Mouse (Mus musculus): ENCODE results near the gene Gimap8. TPM values are rescaled to one million over a fixed set of nuclear protein-coding genes. Genes with fewer than 3 reads are reported as not detected.
A peak's percentile ranks its signal among the peaks of the same experiment; 100 is the strongest.

The Gimap8 gene
- total and polyA plus RNA-seq, 3 experiments: 21.6 to 28.5 (median 27.5) TPM

- no peaks in the 10 kb centered on the region for H3K79me2 ChIP-seq (replicated peaks; ENCODE audit: control insufficient read depth, extremely low read depth, insufficient read depth, poor library complexity, severe bottlenecking)
- no peak overlapping the region for H3K27ac ChIP-seq (ENCODE audit: insufficient read depth, low read depth)
- no peaks in the 10 kb centered on the region for H3K9me3 ChIP-seq (replicated peaks; ENCODE audit: low read length)
- H3K4me2 ChIP-seq (ENCODE audit: insufficient read depth, low read depth, poor library complexity, severe bottlenecking): peak overlapping the region; percentile 48
- dilution Hi-C loops (cut with MboI; ENCODE audit: extremely low pct_ligation_motif_present, extremely low pct_unique_long_range_greater_than_20kb, low sequenced_read_pairs) (no loop called here), in situ Hi-C loops (cut with MboI; ENCODE audit: low pct_ligation_motif_present, low pct_unique_long_range_greater_than_20kb, low sequenced_read_pairs) (no loop called here)
- H3K27me3 ChIP-seq (replicated peaks): no peaks in the 10 kb centered on the region
- no peak for DNase-seq (ENCODE audit: extremely low read depth)
- peaks cover 13 to 39% of the 10 kb centered on the region in 2 experiments for H3K4me1 ChIP-seq (ENCODE audit: control insufficient read depth in 1 of 2, insufficient read depth in 2 of 2)
- peak overlapping the region; percentile 93 for H3K9ac ChIP-seq (ENCODE audit: insufficient read depth, low read depth)
- H3K36me3 ChIP-seq (replicated peaks in 1 of 2; ENCODE audit: control insufficient read depth in 1 of 2, insufficient read depth in 1 of 2, low read length in 1 of 2): peaks cover 18 to 42% of the 10 kb centered on the region in 2 experiments
- H3K4me3 ChIP-seq (replicated peaks in 1 of 3; ENCODE audit: low read depth in 2 of 3, low read length in 2 of 3, poor library complexity in 1 of 3): peak overlapping the region; percentile 65 to 96 (median 84)
- peak; percentile 22; the same call in 1 of the 2 replicates for TF ChIP-seq ZMIZ1 (IDR thresholded peaks at IDR 0.05; ENCODE audit: low read depth, low read length)
- TF ChIP-seq MXI1 (IDR thresholded peaks at IDR 0.05; ENCODE audit: low read depth, low read length): no peak
- TF ChIP-seq POLR2AphosphoS2 (IDR thresholded peaks at IDR 0.05; ENCODE audit: low read depth, low read length): no peak
- TF ChIP-seq CHD2 (IDR thresholded peaks at IDR 0.05; ENCODE audit: low read length): 0 out of 2 replicates have a peak, but pooled peaks have one; percentile 19
- TF ChIP-seq SMC3 (IDR thresholded peaks at IDR 0.05; ENCODE audit: low read depth, low read length): 0 out of 2 replicates have a peak, but pooled peaks have one; percentile 7
- no peak for TF ChIP-seq ZKSCAN1 (IDR thresholded peaks at IDR 0.05; ENCODE audit: borderline replicate concordance, low read depth, low read length)
- peak in 1 of 2 experiments; percentile 56; a peak in 2 of 4 replicates for TF ChIP-seq CTCF (conservative IDR thresholded peaks at IDR 0.05 in 1 of 2, IDR thresholded peaks at IDR 0.05 in 1 of 2; ENCODE audit: low read depth in 2 of 2, low read length in 2 of 2)
- peak; percentile 24 for TF ChIP-seq RAD21 (IDR thresholded peaks at IDR 0.05; ENCODE audit: low read depth, low read length)
Measured at GRCm38 (mm10) chr6:48623460-48623859, 23.6 kb upstream of the Gimap8 start.

- Histone ChIP-seq H3K9ac (ENCODE audit: insufficient read depth, low read depth) (peak within 1 kb of the TSS; percentile 62), H3K27me3 (replicated peaks) (no peaks in the 10 kb centered on the region), H3K9me3 (replicated peaks; ENCODE audit: low read length) (no peaks in the 10 kb centered on the region), H3K4me2 (ENCODE audit: insufficient read depth, low read depth, poor library complexity, severe bottlenecking) (peak within 1 kb of the TSS; percentile 61), H3K36me3 (replicated peaks in 1 of 2; ENCODE audit: control insufficient read depth in 1 of 2, insufficient read depth in 1 of 2, low read length in 1 of 2) (peaks cover 2 to 41% of the 10 kb centered on the region in 2 experiments), H3K4me3 (replicated peaks in 1 of 3; ENCODE audit: low read depth in 2 of 3, low read length in 2 of 3, poor library complexity in 1 of 3) (peak within 1 kb of the TSS; percentile 55 to 65 (median 61)), H3K4me1 (ENCODE audit: control insufficient read depth in 1 of 2, insufficient read depth in 2 of 2) (peaks cover 10 to 28% of the 10 kb centered on the region in 2 experiments; a peak in 2 of 4 replicates), H3K27ac (ENCODE audit: insufficient read depth, low read depth) (no peak within 1 kb of the TSS), H3K79me2 (replicated peaks; ENCODE audit: control insufficient read depth, extremely low read depth, insufficient read depth, poor library complexity, severe bottlenecking) (no peaks in the 10 kb centered on the region; the same call in 1 of the 2 replicates)
- no peak for DNase-seq (ENCODE audit: extremely low read depth)
- in situ Hi-C loops (cut with MboI; ENCODE audit: low pct_ligation_motif_present, low pct_unique_long_range_greater_than_20kb, low sequenced_read_pairs): loop anchor here (5.0 to 25.0 kb wide), 2 partner anchors 69 to 336 kb away; partner anchors contain the start of gene Doxl2
- dilution Hi-C loops (cut with MboI; ENCODE audit: extremely low pct_ligation_motif_present, extremely low pct_unique_long_range_greater_than_20kb, low sequenced_read_pairs): loop anchor here (25.0 kb wide), 1 partner anchor 136 kb away; the partner anchor contains the start of gene Gimap3
- TF ChIP-seq JUN (IDR thresholded peaks at IDR 0.05; ENCODE audit: insufficient read depth, low read depth, low read length): no peak
Measured at GRCm38 (mm10) chr6:48626464-48626863, 20.6 kb upstream of the Gimap8 start, which contains the start of gene AI854703. Gene AI854703 (plus strand): TSS chr6:48626764.

GRCm38 (mm10) chr6:48626984-48627383, 20.1 kb upstream of the Gimap8 start:
- peak; percentile 63 for DNase-seq (ENCODE audit: extremely low read depth)
- Histone ChIP-seq H3K9ac (ENCODE audit: insufficient read depth, low read depth) (peak overlapping the region; percentile 62), H3K4me3 (replicated peaks in 1 of 3; ENCODE audit: low read depth in 2 of 3, low read length in 2 of 3, poor library complexity in 1 of 3) (peak overlapping the region; percentile 55 to 65 (median 61)), H3K9me3 (replicated peaks; ENCODE audit: low read length) (no peaks in the 10 kb centered on the region), H3K36me3 (replicated peaks in 1 of 2; ENCODE audit: control insufficient read depth in 1 of 2, insufficient read depth in 1 of 2, low read length in 1 of 2) (peaks cover 7 to 46% of the 10 kb centered on the region in 2 experiments), H3K79me2 (replicated peaks; ENCODE audit: control insufficient read depth, extremely low read depth, insufficient read depth, poor library complexity, severe bottlenecking) (no peaks in the 10 kb centered on the region; the same call in 1 of the 2 replicates), H3K27me3 (replicated peaks) (no peaks in the 10 kb centered on the region), H3K4me1 (ENCODE audit: control insufficient read depth in 1 of 2, insufficient read depth in 2 of 2) (peaks cover 10 to 28% of the 10 kb centered on the region in 2 experiments; a peak in 2 of 4 replicates), H3K27ac (ENCODE audit: insufficient read depth, low read depth) (no peak overlapping the region), H3K4me2 (ENCODE audit: insufficient read depth, low read depth, poor library complexity, severe bottlenecking) (peak overlapping the region; percentile 61)
- TF ChIP-seq CTCF (conservative IDR thresholded peaks at IDR 0.05 in 1 of 2, IDR thresholded peaks at IDR 0.05 in 1 of 2; ENCODE audit: low read depth in 2 of 2, low read length in 2 of 2) (peak in 1 of 2 experiments; percentile 48; a peak in 2 of 4 replicates), HCFC1 (IDR thresholded peaks at IDR 0.05; ENCODE audit: low read depth, low read length) (no peak; the same call in 1 of the 2 replicates), MYC (IDR thresholded peaks at IDR 0.05; ENCODE audit: low read depth, low read length) (0 out of 2 replicates have a peak, but pooled peaks have one; percentile 32), ETS1 (conservative IDR thresholded peaks at IDR 0.05; ENCODE audit: low read depth, low read length) (no peak), SMC3 (IDR thresholded peaks at IDR 0.05; ENCODE audit: low read depth, low read length) (no peak), BHLHE40 (IDR thresholded peaks at IDR 0.05; ENCODE audit: low read depth, low read length) (peak; percentile 55), CHD1 (IDR thresholded peaks at IDR 0.05; ENCODE audit: low read depth, low read length) (no peak), MXI1 (IDR thresholded peaks at IDR 0.05; ENCODE audit: low read depth, low read length) (peak; percentile 75), IRF4 (IDR thresholded peaks at IDR 0.05; ENCODE audit: low read depth, low read length) (0 out of 2 replicates have a peak, but pooled peaks have one; percentile 19), MAX (IDR thresholded peaks at IDR 0.05; ENCODE audit: low read length) (peak; percentile 22; the same call in 1 of the 2 replicates)
- in situ Hi-C loops (cut with MboI; ENCODE audit: low pct_ligation_motif_present, low pct_unique_long_range_greater_than_20kb, low sequenced_read_pairs): loop anchor here (5.0 to 25.0 kb wide), 2 partner anchors 70 to 335 kb away; partner anchors contain the start of gene Doxl2
- dilution Hi-C loops (cut with MboI; ENCODE audit: extremely low pct_ligation_motif_present, extremely low pct_unique_long_range_greater_than_20kb, low sequenced_read_pairs): loop anchor here (25.0 kb wide), 1 partner anchor 135 kb away; the partner anchor contains the start of gene Gimap3
